Mouse (Mus musculus): Measurements from ENCODE around the gene Ift22.

DNA sequence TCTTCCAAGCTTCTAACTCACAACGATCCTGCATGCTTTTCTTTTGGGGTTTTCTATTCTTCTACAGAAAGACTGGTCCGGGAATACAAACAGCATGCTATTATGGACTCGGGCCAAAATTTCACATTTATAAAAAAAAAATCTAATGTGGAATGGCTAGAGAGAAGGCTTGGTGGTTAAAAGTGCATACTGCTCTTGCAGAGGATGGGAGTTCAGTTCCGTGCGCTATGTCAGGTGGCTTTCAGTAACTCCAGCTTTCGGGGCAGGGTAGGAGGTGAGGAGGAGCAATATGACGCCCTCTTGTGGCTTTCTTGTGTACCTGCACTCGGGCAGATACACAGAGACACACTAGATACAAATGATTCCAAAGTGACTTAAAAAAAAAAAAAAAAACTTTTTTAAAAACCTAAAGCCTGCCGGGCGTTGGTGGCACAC is 12.4 kb upstream of the Ift22 start:
- peak; percentile 27; the same call in 1 of the 2 replicates for TF ChIP-seq CTCF (IDR thresholded peaks at IDR 0.05; ENCODE audit: low read depth)
- TF ChIP-seq EP300 (IDR thresholded peaks at IDR 0.05; ENCODE audit: low read depth) = no peak

Measured in liver, embryonic 14.5 days (tissue).